Mouse (Mus musculus) forebrain, postnatal 0 days (tissue): Measurements from ENCODE around the gene Tanc1. TPM values are rescaled to one million over a fixed set of nuclear protein-coding genes. Genes with fewer than 3 reads are reported as not detected.

ENCODE experiments used
- ATAC-seq: fragments of 200-750 bp; cut with Nextera tagmentation; 2 replicates; pipeline ENCODE4 v1.8.0; 2017; ENCODE audit warnings: mild to moderate bottlenecking, moderate library complexity
- DNase-seq: peaks from one replicate; pipeline ENCODE4 v3.0.0-alpha.2; 2015
- H3K27ac ChIP-seq: fragments of 300-500 bp; sonication (generic); 2 replicates; pipeline ENCODE4 v1.5.1; 2014; ENCODE audit warnings: low read depth, mild to moderate bottlenecking, antibody characterized with exemption, low read length, moderate library complexity, mixed read lengths
- H3K27me3 ChIP-seq: fragments of 300-500 bp; sonication (generic); 2 replicates; pipeline ENCODE4 v1.6.1; 2014; ENCODE audit warnings: mild to moderate bottlenecking, low read length, mixed read lengths; ENCODE audit not compliant: insufficient read depth
- H3K36me3 ChIP-seq: fragments of 300-500 bp; sonication (generic); 2 replicates; pipeline ENCODE4 v1.6.1; 2014; ENCODE audit warnings: mild to moderate bottlenecking, moderate library complexity; ENCODE audit not compliant: insufficient read depth
- H3K4me1 ChIP-seq: fragments of 300-500 bp; sonication (generic); 2 replicates; pipeline ENCODE4 v1.6.1; 2014; ENCODE audit warnings: antibody characterized with exemption; ENCODE audit not compliant: insufficient read depth
- H3K4me2 ChIP-seq: fragments of 300-500 bp; sonication (generic); 2 replicates; pipeline ENCODE4 v1.6.1; 2014; ENCODE audit warnings: low read depth, mild to moderate bottlenecking, moderate library complexity
- H3K4me3 ChIP-seq: fragments of 300-500 bp; sonication (generic); 2 replicates; pipeline ENCODE4 v1.5.1; 2014; ENCODE audit warnings: low read depth, low read length, mixed read lengths
- H3K9ac ChIP-seq: fragments of 300-500 bp; sonication (generic); 2 replicates; pipeline ENCODE4 v1.6.1; 2014; ENCODE audit warnings: mild to moderate bottlenecking
- H3K9me3 ChIP-seq: fragments of 300-500 bp; sonication (generic); 2 replicates; pipeline ENCODE4 v1.6.1; 2016; ENCODE audit warnings: low read length
- CTCF ChIP-seq: sonication (generic); IDR thresholded peaks from 2 replicates; pipeline ENCODE4 v1.5.1; 2016; ENCODE audit warnings: antibody characterized with exemption, control low read depth, low read depth
- WGBS: fragments of 180-500 bp; shearing (Covaris S2); extraction: QIAGEN DNeasy Blood & Tissue Kit; methylation state at CpG from one replicate; pipeline ENCODE4 v1.1.7; 2014; 5-methylcytosine and 5-hydroxymethylcytosine counted together
- polyA plus RNA-seq: library from polyadenylated mRNA; unstranded; fragments of >200 nt; fragmentation: Nextera tagmentation; extraction: Ambion mirVana; gene quantifications from 2 replicates; pipeline ENCODE4 v1.2.1, GENCODE M21; 2015
- total RNA-seq: library from RNA; depleted of rRNA; stranded (reverse); fragments of >200 nt; gene quantifications from 2 replicates; pipeline ENCODE4 v1.2.3, GENCODE M21; 2014; rRNA removed

Tanc1 gene
- total and polyA plus RNA-seq, 2 experiments from 2014 or later = 2.9 to 5.0 TPM

DNA sequence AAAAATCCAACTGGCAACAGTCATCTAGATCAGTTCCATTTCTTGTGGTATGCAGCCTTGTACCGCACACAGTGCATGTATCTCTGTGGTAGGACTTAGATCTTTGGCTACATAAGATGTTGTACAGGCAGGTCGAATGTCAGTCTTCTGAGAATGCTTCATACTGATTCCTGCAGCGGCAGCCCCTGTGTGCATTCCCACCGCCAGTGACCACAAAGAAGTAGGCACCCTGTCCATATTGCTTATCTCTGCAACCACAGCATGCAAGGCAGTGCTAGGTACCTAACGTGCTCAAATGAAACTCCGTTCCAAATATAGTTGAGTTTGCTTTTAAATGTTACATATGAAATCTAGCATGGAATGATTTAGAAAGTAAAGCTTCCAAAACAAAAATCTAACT lies 269.6 kb downstream of the Tanc1 start:
- TF ChIP-seq CTCF = no peak
- no peaks in the 10 kb centered on the region for H3K27me3 ChIP-seq
- no peak for ATAC-seq
- H3K27ac ChIP-seq = no peak overlapping the region
- WGBS = 76% methylated on average over 6 of the region's 6 CpGs
- DNase-seq = no peak
- no peaks in the 10 kb centered on the region for H3K9me3 ChIP-seq
- peak overlapping the region; percentile 95 for H3K4me2 ChIP-seq
- no peak overlapping the region for H3K9ac ChIP-seq
- 0 out of 2 replicates have a peak overlapping the region, but pooled peaks have one; percentile 81 for H3K4me3 ChIP-seq
- H3K4me1 ChIP-seq = 0 out of 2 replicates have a peak, but pooled peaks cover 4% of the 10 kb centered on the region
- no peaks in the 10 kb centered on the region for H3K36me3 ChIP-seq

GRCm38 (mm10) chr2:59881831-59882741 lies 270.2 kb downstream of the Tanc1 start, which contains the start of gene Wdsub1:
Gene Wdsub1, minus strand, starts transcription at chr2:59882591.
- H3K36me3 ChIP-seq = no peaks in the 10 kb centered on the region
- ATAC-seq = peak; percentile 98
- peak within 1 kb of the TSS; percentile 95 for H3K4me2 ChIP-seq
- H3K4me3 ChIP-seq = peak within 1 kb of the TSS; percentile 81
- no peaks in the 10 kb centered on the region for H3K27me3 ChIP-seq
- TF ChIP-seq CTCF = peak; percentile 26; the same call in 1 of the 2 replicates
- peak within 1 kb of the TSS; percentile 69 for H3K9ac ChIP-seq
- WGBS = 5% methylated on average over 57 of the region's 57 CpGs
- DNase-seq = peak; percentile 91
- no peaks in the 10 kb centered on the region for H3K9me3 ChIP-seq
- H3K27ac ChIP-seq = no peak within 1 kb of the TSS; the same call in 1 of the 2 replicates
- 0 out of 2 replicates have a peak, but pooled peaks cover 4% of the 10 kb centered on the region for H3K4me1 ChIP-seq

GRCm38 (mm10) chr2:59882742-59883281 lies 271.0 kb downstream of the Tanc1 start:
- TF ChIP-seq CTCF = no peak
- no peak overlapping the region; the same call in 1 of the 2 replicates for H3K9ac ChIP-seq
- H3K9me3 ChIP-seq = no peaks in the 10 kb centered on the region
- 0 out of 2 replicates have a peak, but pooled peaks cover 4% of the 10 kb centered on the region for H3K4me1 ChIP-seq
- WGBS = 72% methylated on average over 8 of the region's 8 CpGs
- peak overlapping the region; percentile 95 for H3K4me2 ChIP-seq
- peak overlapping the region; percentile 81 for H3K4me3 ChIP-seq
- ATAC-seq (peak; percentile 10; the same call in 1 of the 2 replicates), DNase-seq (no peak)
- no peaks in the 10 kb centered on the region for H3K27me3 ChIP-seq
- no peaks in the 10 kb centered on the region for H3K36me3 ChIP-seq
- H3K27ac ChIP-seq = no peak overlapping the region

DNA sequence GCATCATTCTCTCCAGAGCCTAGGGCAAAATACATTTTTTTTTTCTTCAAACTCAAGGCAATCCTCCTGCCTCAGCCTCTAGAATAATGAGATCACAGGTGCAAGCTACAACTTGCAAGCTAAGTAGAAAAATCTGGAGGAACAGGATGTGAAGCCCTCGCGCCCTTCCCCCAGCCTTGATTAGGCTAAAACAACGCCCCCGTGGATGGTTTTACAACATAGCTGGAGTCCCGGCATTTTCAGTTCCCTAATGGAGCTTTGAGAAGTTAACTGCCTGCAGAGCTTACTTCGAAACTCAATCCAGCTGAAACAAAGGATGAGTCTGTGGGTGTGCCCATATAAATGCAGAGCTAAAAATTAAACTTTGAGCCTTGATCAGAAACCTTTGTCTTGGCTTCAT lies 277.9 kb downstream of the Tanc1 start:
- ATAC-seq (no peak), DNase-seq (no peak)
- Histone ChIP-seq H3K36me3 (no peaks in the 10 kb centered on the region), H3K9ac (no peak overlapping the region), H3K4me2 (no peak overlapping the region), H3K4me1 (no peaks in the 10 kb centered on the region), H3K27me3 (no peaks in the 10 kb centered on the region), H3K4me3 (no peak overlapping the region), H3K9me3 (no peaks in the 10 kb centered on the region), H3K27ac (no peak overlapping the region)
- 88% methylated on average over 6 of the region's 6 CpGs for WGBS
- no peak for TF ChIP-seq CTCF

Other genes starting within 250 kb of the Tanc1 start
- 1.00 TPM in 1 of 2 replicates, not detected in the other for gene Dapl1, start 127.4 kb upstream of the Tanc1 start, total RNA-seq
- 2.2 and 2.3 TPM in 2 replicates for gene Dapl1, start 127.4 kb upstream of the Tanc1 start, polyA plus RNA-seq